Mouse (Mus musculus) stomach, embryonic 16.5 days (tissue): ENCODE measurements around the gene Neurl1a. TPM values are rescaled to one million over a fixed set of nuclear protein-coding genes. Genes with fewer than 3 reads are reported as not detected.

Source experiments
- ATAC-seq: fragments of 200-750 bp; cut with Nextera tagmentation; 2 replicates; pipeline ENCODE4 v1.8.0; 2017; ENCODE audit warnings: moderate number of reproducible peaks, moderate TSS enrichment; ENCODE audit not compliant: insufficient read depth, low FRiP score
- H3K27ac ChIP-seq: fragments of 300-500 bp; sonication (generic); 2 replicates; pipeline ENCODE4 v1.5.1; 2014; ENCODE audit warnings: low read length
- H3K27me3 ChIP-seq: fragments of 300-500 bp; sonication (generic); 2 replicates; pipeline ENCODE4 v1.6.1; 2014; ENCODE audit warnings: low read length, control low read depth, mixed read lengths; ENCODE audit not compliant: control insufficient read depth, insufficient read depth
- H3K36me3 ChIP-seq: fragments of 300-500 bp; sonication (generic); 2 replicates; pipeline ENCODE4 v1.6.1; 2014; ENCODE audit warnings: low read length; ENCODE audit not compliant: control insufficient read depth, insufficient read depth
- H3K4me1 ChIP-seq: fragments of 300-500 bp; sonication (generic); 2 replicates; pipeline ENCODE4 v1.6.1; 2014; ENCODE audit warnings: low read length, control low read depth, mixed read lengths; ENCODE audit not compliant: control insufficient read depth, insufficient read depth
- H3K4me2 ChIP-seq: fragments of 300-500 bp; sonication (generic); 2 replicates; pipeline ENCODE4 v1.6.1; 2014; ENCODE audit warnings: low read depth, low read length, mixed read lengths
- H3K4me3 ChIP-seq: fragments of 300-500 bp; sonication (generic); replicated peaks from 2 replicates; pipeline ENCODE4 v1.5.1; 2014; ENCODE audit warnings: mild to moderate bottlenecking, low read length
- H3K9ac ChIP-seq: fragments of 300-500 bp; sonication (generic); 2 replicates; pipeline ENCODE4 v1.6.1; 2014; ENCODE audit warnings: low read length
- H3K9me3 ChIP-seq: fragments of 300-500 bp; sonication (generic); replicated peaks from 2 replicates; pipeline ENCODE4 v1.6.1; 2016; ENCODE audit warnings: low read length, control low read depth; ENCODE audit not compliant: control insufficient read depth
- WGBS: fragments of 180-500 bp; shearing (Covaris S2); extraction: QIAGEN DNeasy Blood & Tissue Kit; methylation state at CpG from one replicate; pipeline ENCODE4 v1.1.7; 2014; 5-methylcytosine and 5-hydroxymethylcytosine counted together
- polyA plus RNA-seq: library from polyadenylated mRNA; unstranded; fragments of >200 nt; fragmentation: Nextera tagmentation; extraction: Ambion mirVana; gene quantifications from 2 replicates; pipeline ENCODE4 v1.2.1, GENCODE M21; 2015

Gene Neurl1a
- polyA plus RNA-seq, 1 experiment from 2014 or later, result 6.8 TPM

- Histone ChIP-seq H3K4me1 (peaks cover 14% of the 10 kb centered on the region), H3K4me2 (peak overlapping the region; percentile 85), H3K27me3 (peaks cover 9% of the 10 kb centered on the region; the same call in 1 of the 2 replicates), H3K9ac (no peak overlapping the region), H3K9me3 (no peaks in the 10 kb centered on the region), H3K36me3 (no peaks in the 10 kb centered on the region), H3K27ac (peak overlapping the region; percentile 33; the same call in 1 of the 2 replicates), H3K4me3 (peak overlapping the region; percentile 71)
- 23% methylated on average over 10 of the region's 10 CpGs for WGBS
- ATAC-seq, result peak; percentile 42; the same call in 1 of the 2 replicates
These were observed 619 bp upstream of the Neurl1a start for GRCm38 (mm10) chr19:47178001-47178400.

DNA sequence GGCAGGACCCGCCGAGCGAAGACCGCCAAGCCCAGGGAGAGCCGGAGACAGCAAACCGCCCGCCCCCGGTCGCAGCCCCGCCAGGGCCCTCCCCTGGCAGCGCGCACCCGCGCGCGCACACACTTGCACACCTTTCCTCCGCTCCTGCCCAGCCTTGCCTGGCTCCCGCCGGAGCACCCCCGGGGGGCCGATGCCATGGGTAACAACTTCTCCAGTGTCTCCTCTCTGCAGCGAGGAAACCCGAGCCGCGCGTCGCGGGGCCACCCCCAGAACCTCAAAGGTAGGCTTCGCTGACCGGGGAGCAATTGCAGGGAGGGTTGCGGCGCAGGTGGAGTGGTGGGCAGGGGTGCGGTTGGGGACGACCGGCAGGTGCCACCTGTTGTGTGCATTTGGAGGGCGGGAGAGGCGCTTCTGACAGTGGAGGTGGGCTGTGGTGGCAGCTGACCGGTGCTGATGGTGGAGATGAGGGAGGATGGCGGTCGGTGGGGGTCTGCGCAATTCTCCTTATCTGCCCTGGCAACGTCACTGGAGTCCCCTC, 721 bp downstream of the Neurl1a start:
- H3K9ac ChIP-seq, result peak overlapping the region; percentile 85
- H3K4me1 ChIP-seq, result peaks cover 14% of the 10 kb centered on the region
- WGBS, result under 1% methylated on average over 42 of the region's 42 CpGs
- H3K27me3 ChIP-seq, result peaks cover 9% of the 10 kb centered on the region; the same call in 1 of the 2 replicates
- H3K36me3 ChIP-seq, result no peaks in the 10 kb centered on the region
- peak; percentile 2; the same call in 1 of the 2 replicates for ATAC-seq
- no peaks in the 10 kb centered on the region for H3K9me3 ChIP-seq
- peak overlapping the region; percentile 71 for H3K4me3 ChIP-seq
- peak overlapping the region; percentile 85 for H3K4me2 ChIP-seq
- H3K27ac ChIP-seq, result peak overlapping the region; percentile 46; the same call in 1 of the 2 replicates

GRCm38 (mm10) chr19:47180011-47180410, 1.4 kb downstream of the Neurl1a start:
- no peak for ATAC-seq
- Histone ChIP-seq H3K4me3 (peak overlapping the region; percentile 71), H3K27me3 (peaks cover 9% of the 10 kb centered on the region; the same call in 1 of the 2 replicates), H3K4me2 (peak overlapping the region; percentile 85), H3K4me1 (peaks cover 14% of the 10 kb centered on the region), H3K9me3 (no peaks in the 10 kb centered on the region), H3K36me3 (no peaks in the 10 kb centered on the region), H3K9ac (peak overlapping the region; percentile 85), H3K27ac (no peak overlapping the region)
- WGBS, result 17% methylated on average over 8 of the region's 8 CpGs

DNA sequence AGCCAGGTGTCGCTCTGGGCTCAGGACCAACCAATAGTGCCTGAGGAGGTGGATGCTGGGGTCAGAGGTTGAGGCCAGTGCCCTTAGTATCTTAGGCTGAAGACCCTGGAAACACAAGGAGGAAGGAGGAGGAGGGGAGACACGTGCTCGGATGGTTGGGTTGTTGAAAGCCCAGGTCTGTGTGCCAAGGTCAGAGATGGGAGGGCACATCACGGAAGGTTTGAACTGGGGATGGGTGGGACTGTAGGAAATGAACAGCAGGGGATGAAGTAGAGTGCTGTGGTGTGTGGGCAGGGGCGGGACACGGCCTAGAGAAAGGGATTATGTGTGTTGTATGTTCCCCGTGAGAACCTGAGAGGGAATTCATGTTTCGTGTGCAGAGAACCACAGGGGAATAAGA, 5.6 kb downstream of the Neurl1a start:
- 65% methylated on average over 8 of the region's 8 CpGs for WGBS
- Histone ChIP-seq H3K4me1 (peaks cover 9% of the 10 kb centered on the region), H3K9ac (no peak overlapping the region), H3K27ac (no peak overlapping the region), H3K4me3 (no peak overlapping the region), H3K27me3 (peaks cover 9% of the 10 kb centered on the region; the same call in 1 of the 2 replicates), H3K9me3 (no peaks in the 10 kb centered on the region), H3K36me3 (no peaks in the 10 kb centered on the region), H3K4me2 (no peak overlapping the region)
- ATAC-seq, result no peak

DNA sequence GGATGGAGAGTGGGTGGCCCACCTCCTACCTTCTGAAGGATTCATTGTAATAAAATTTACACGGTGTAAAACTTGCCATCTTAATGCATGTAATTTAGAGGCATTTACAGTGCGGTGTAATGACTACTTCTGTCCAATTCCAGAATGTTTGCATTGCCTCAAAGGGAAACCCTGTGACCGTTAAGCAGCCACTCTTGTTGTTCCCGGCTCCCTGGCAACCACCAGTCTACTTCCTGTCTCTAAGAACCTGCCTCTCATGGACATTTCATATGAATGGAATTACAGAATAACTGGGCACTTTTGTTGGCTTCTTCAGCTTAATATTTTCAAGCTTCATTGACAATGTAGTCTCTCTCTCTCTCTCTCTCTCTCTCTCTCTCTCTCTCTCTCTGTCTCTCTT, 6.1 kb downstream of the Neurl1a start:
- H3K27me3 ChIP-seq, result peaks cover 3% of the 10 kb centered on the region; the same call in 1 of the 2 replicates
- no peak overlapping the region for H3K4me3 ChIP-seq
- no peak overlapping the region for H3K4me2 ChIP-seq
- H3K9me3 ChIP-seq, result no peaks in the 10 kb centered on the region
- no peak for ATAC-seq
- no peak overlapping the region for H3K9ac ChIP-seq
- no peaks in the 10 kb centered on the region for H3K36me3 ChIP-seq
- 48% methylated on average over 4 of the region's 4 CpGs for WGBS
- peaks cover 4% of the 10 kb centered on the region for H3K4me1 ChIP-seq
- no peak overlapping the region for H3K27ac ChIP-seq

DNA sequence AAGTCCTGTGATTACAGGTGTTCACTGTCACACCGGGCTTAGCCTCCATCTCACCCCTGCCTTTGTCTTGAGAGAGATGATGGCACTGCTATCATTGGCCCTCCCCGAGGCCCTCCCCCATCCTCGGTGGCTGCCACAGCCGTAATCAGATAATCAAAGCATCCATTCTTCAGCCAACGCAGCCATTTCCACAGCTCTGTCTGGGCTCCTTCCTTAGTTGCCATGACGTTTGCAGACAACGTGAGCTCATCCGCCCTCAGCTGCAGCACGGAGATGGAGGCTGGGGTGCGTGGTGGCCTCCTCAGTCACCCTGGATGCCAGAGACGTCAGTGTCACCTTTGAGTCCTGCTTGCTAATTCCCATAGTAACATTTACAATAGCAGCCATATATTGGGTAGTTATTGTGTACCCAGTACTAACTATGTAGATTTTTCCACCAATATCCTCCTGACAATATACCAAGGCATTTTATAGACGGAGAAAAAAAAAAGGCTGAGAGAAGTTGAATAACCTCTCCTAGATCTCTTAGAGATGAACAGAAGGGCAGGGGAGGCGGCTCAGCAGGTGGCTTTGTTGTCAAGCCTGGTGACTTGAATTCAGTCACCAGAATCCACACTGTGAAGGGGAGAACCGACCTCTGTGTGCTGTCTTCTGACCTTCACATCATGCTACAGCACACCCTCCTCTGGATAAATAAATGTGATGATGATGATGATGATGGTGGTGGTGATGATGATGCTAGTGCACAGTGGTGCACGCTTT, 8.1 kb downstream of the Neurl1a start:
- Histone ChIP-seq H3K36me3 (no peaks in the 10 kb centered on the region), H3K27ac (no peak overlapping the region), H3K9ac (no peak overlapping the region), H3K27me3 (no peaks in the 10 kb centered on the region), H3K4me3 (no peak overlapping the region), H3K9me3 (no peaks in the 10 kb centered on the region), H3K4me2 (no peak overlapping the region), H3K4me1 (no peaks in the 10 kb centered on the region)
- 48% methylated on average over 15 of the region's 15 CpGs for WGBS
- no peak for ATAC-seq

DNA sequence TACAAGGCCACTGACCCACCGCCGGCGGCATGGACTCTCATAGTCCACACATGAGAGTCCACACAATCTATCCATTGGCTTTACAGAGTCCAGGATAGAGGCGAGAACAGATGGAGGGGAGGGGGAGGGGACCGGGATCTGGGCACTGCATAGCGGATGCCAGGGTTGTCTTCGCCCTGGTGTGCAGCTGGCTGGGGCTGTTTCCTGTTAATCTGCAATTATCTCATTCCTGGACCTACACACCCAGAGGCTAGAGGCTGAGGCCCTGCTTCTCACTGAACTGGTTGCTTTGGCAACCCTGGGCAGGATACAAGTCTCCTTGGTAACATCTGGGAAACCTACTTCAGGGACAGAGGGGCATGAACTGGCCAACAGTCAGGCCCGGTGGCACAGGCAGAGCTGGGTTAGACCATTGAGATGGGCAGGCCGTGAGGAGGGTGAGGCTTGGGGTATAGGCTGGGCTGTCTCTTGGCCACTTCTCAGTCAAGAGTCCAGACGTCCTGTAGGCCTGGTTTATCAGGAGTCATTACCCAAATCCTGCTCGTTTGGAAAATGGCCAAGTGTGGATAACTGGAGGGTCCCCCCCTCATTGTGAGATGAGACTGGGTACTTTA, 10.0 kb downstream of the Neurl1a start:
- no peaks in the 10 kb centered on the region for H3K9me3 ChIP-seq
- H3K4me3 ChIP-seq, result no peak overlapping the region
- 75% methylated on average over 11 of the region's 11 CpGs for WGBS
- H3K4me2 ChIP-seq, result no peak overlapping the region
- no peaks in the 10 kb centered on the region for H3K27me3 ChIP-seq
- no peaks in the 10 kb centered on the region for H3K36me3 ChIP-seq
- no peaks in the 10 kb centered on the region for H3K4me1 ChIP-seq
- ATAC-seq, result 0 out of 2 replicates have a peak, but pooled peaks have one; percentile 47
- no peak overlapping the region for H3K27ac ChIP-seq
- no peak overlapping the region for H3K9ac ChIP-seq

- H3K4me1 ChIP-seq, result no peaks in the 10 kb centered on the region
- H3K4me3 ChIP-seq, result no peak overlapping the region
- no peak overlapping the region for H3K27ac ChIP-seq
- no peak for ATAC-seq
- no peaks in the 10 kb centered on the region for H3K9me3 ChIP-seq
- no peaks in the 10 kb centered on the region for H3K27me3 ChIP-seq
- H3K4me2 ChIP-seq, result no peak overlapping the region
- H3K9ac ChIP-seq, result no peak overlapping the region
- WGBS, result 90% methylated on average over 5 of the region's 5 CpGs
- H3K36me3 ChIP-seq, result no peaks in the 10 kb centered on the region
These were observed 13.5 kb downstream of the Neurl1a start for GRCm38 (mm10) chr19:47192158-47192557.
